12 mouse cellular contexts compared by ENCODE assay signal in the genomic region with DNA sequence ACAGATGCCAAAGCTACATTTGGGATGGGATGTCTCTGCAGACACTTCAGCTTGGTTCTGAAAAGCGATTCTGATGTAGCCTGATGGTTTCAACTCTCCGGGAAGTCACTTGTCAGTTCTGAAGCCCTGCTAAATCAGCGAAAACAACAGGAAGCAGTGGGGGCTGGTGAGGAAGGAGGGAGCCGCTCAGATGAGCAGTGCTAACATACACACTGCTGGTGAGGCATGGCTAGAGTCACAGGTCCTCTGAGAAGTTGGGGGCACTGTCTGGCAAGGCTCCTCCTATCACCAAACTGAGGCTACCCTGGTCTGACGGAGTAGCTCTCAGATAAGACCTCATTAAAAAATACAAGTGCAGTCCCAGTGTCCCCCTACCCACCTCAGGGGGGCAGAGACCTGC.
A peak's percentile ranks its signal among the peaks of the same experiment; 100 is the strongest.
DNase-seq lines count a peak whose midpoint lies in the region; ATAC-seq and TF ChIP-seq lines count a peak whose summit lies in the region.
"Had no signal": no experiment of that assay in that cellular context is flagged by ENCODE, and none has a peak within 500 bp of the region (broad histone marks: within the 10 kb centered on the region; RNA-seq: fewer than 3 reads in every experiment).

No protein-coding gene starts in this region.

- H3K27me3 ChIP-seq in lung, postnatal 0 days (replicated peaks; ENCODE audit: insufficient read depth, low read length): no peaks in the 10 kb centered on the region
- peaks cover 38% of the 10 kb centered on the region for H3K27me3 ChIP-seq in liver, embryonic 12.5 days (replicated peaks)

- no peak for TF ChIP-seq CTCF in lung, postnatal 0 days (IDR thresholded peaks at IDR 0.05)

- H3K9ac ChIP-seq in lung, postnatal 0 days (replicated peaks; ENCODE audit: low read depth): no peak overlapping the region
- no peak overlapping the region for H3K9ac ChIP-seq in liver, embryonic 12.5 days
- H3K9ac ChIP-seq: embryonic facial prominence, embryonic 13.5 days; liver, embryonic 15.5 days had no signal

- TF ChIP-seq EP300 in lung, postnatal 0 days (IDR thresholded peaks at IDR 0.05): no peak

- H3K4me3 ChIP-seq in lung, postnatal 0 days (ENCODE audit: low read depth, low read length): no peak overlapping the region
- H3K4me3 ChIP-seq in liver, embryonic 12.5 days: no peak overlapping the region
- H3K4me3 ChIP-seq: embryonic facial prominence, embryonic 13.5 days; liver, embryonic 15.5 days had no signal

- intact Hi-C loops in heart, postnatal 25 days (cut with DNase I): no loop called here

- no peaks in the 10 kb centered on the region for H3K36me3 ChIP-seq in lung, postnatal 0 days (ENCODE audit: insufficient read depth, low read length)
- H3K36me3 ChIP-seq in liver, embryonic 12.5 days: no peaks in the 10 kb centered on the region
- H3K36me3 ChIP-seq: embryonic facial prominence, embryonic 13.5 days; liver, embryonic 15.5 days had no signal

- H3K4me1 ChIP-seq in lung, postnatal 0 days (ENCODE audit: insufficient read depth, low read depth, low read length): no peaks in the 10 kb centered on the region
- peaks cover 13% of the 10 kb centered on the region; the same call in 1 of the 2 replicates for H3K4me1 ChIP-seq in liver, embryonic 12.5 days
- H3K4me1 ChIP-seq: liver, embryonic 15.5 days had no signal

- no peak overlapping the region; the same call in 1 of the 2 replicates for H3K4me2 ChIP-seq in lung, postnatal 0 days (replicated peaks; ENCODE audit: low read depth, low read length)
- peak overlapping the region; percentile 44; the same call in 1 of the 2 replicates for H3K4me2 ChIP-seq in liver, embryonic 12.5 days
- H3K4me2 ChIP-seq: liver, embryonic 15.5 days had no signal

- peak; percentile 90 for DNase-seq in heart, adult 11 months
- DNase-seq in heart, postnatal 25 days (ENCODE audit: low spot score): no peak
- DNase-seq in lung, postnatal 0 days (ENCODE audit: low spot score): peak; percentile 13
- no peak for DNase-seq in lung, postnatal 36 days
- peak; percentile 28 for DNase-seq in thymus, postnatal 25 days
- DNase-seq in gastrocnemius, postnatal 25 days: no peak
- DNase-seq in kidney, adult 9 months: no peak
- DNase-seq: adrenal gland, adult 2 months; kidney, postnatal 25 days had no signal

- H3K27ac ChIP-seq in lung, postnatal 0 days (ENCODE audit: low read length): no peak overlapping the region
- H3K27ac ChIP-seq in liver, embryonic 12.5 days: no peak overlapping the region
- H3K27ac ChIP-seq: embryonic facial prominence, embryonic 13.5 days; liver, embryonic 15.5 days had no signal

- no peaks in the 10 kb centered on the region for H3K9me3 ChIP-seq in lung, postnatal 0 days (ENCODE audit: low read length)
- H3K9me3 ChIP-seq in liver, embryonic 12.5 days (replicated peaks): no peaks in the 10 kb centered on the region
- H3K9me3 ChIP-seq: embryonic facial prominence, embryonic 13.5 days; liver, embryonic 15.5 days had no signal

- 16% methylated on average over 5 of the region's 5 CpGs for WGBS in lung, postnatal 0 days
- under 1% methylated on average over 5 of the region's 5 CpGs for WGBS in liver, embryonic 12.5 days (ENCODE audit: insufficient replicate concordance)

- ATAC-seq in lung, postnatal 0 days: 0 out of 2 replicates have a peak, but pooled peaks have one; percentile 25
- peak; percentile 65 for ATAC-seq in liver, embryonic 12.5 days

Comparison
In these comparisons a context has a peak if more than half of its experiments do, and no peak if none do; other contexts are left out.
1. DNase-seq: peak in heart, adult 11 months (single experiment), lung, postnatal 0 days (single experiment) and thymus, postnatal 25 days (single experiment); none in heart, postnatal 25 days (single experiment), lung, postnatal 36 days (single experiment), gastrocnemius, postnatal 25 days (single experiment) and kidney, adult 9 months (single experiment).